Mouse (Mus musculus) spleen, postnatal 10 days (tissue): ENCODE data around the gene Hoxb4.

Experiments
- DNase-seq, 2 experiments: peaks; one replicate each; pipeline ENCODE4 v3.0.0; 2021 to 2022; ENCODE audit warnings: low spot score in 2 of 2

Hoxb4 gene

GRCm38 (mm10) chr11:96349491-96350340 is 31.6 kb downstream of the Hoxb4 start:
- DNase-seq, result no peak

GRCm38 (mm10) chr11:96350341-96350624 is 32.2 kb downstream of the Hoxb4 start, which contains the start of gene Hoxb2:
Gene Hoxb2 (plus strand): TSS chr11:96350525.
- no peak for DNase-seq

- no peak for DNase-seq
Measured at GRCm38 (mm10) chr11:96350791-96351190, 32.7 kb downstream of the Hoxb4 start.

GRCm38 (mm10) chr11:96351312-96351711 is 33.2 kb downstream of the Hoxb4 start:
- DNase-seq, result no peak

GRCm38 (mm10) chr11:96351831-96352230 is 33.8 kb downstream of the Hoxb4 start:
- no peak for DNase-seq

GRCm38 (mm10) chr11:96352691-96353521 is 34.8 kb downstream of the Hoxb4 start:
- DNase-seq, result no peak

GRCm38 (mm10) chr11:96353522-96353841 is 35.4 kb downstream of the Hoxb4 start:
- DNase-seq, result no peak

GRCm38 (mm10) chr11:96353939-96354338 is 35.9 kb downstream of the Hoxb4 start:
- no peak for DNase-seq

GRCm38 (mm10) chr11:96354376-96354775 is 36.3 kb downstream of the Hoxb4 start:
- no peak for DNase-seq

GRCm38 (mm10) chr11:96354801-96355311 is 36.8 kb downstream of the Hoxb4 start:
- no peak for DNase-seq

- no peak for DNase-seq
Measured at GRCm38 (mm10) chr11:96363807-96364206, 45.7 kb downstream of the Hoxb4 start.

- no peak for DNase-seq
Measured at GRCm38 (mm10) chr11:96365441-96366091, 47.5 kb downstream of the Hoxb4 start, which contains the start of gene Hoxb1. Gene Hoxb1 (plus strand): TSS chr11:96365752.

GRCm38 (mm10) chr11:96366092-96367041 is 48.3 kb downstream of the Hoxb4 start:
- no peak for DNase-seq

- no peak for DNase-seq
Measured at GRCm38 (mm10) chr11:96367141-96367540, 49.1 kb downstream of the Hoxb4 start.

- DNase-seq, result no peak
Measured at GRCm38 (mm10) chr11:96368686-96369085, 50.6 kb downstream of the Hoxb4 start.

GRCm38 (mm10) chr11:96369140-96369539 is 51.1 kb downstream of the Hoxb4 start:
- DNase-seq, result no peak
